Mouse (Mus musculus) hematopoietic stem cell, adult 5-6 weeks (primary cell): ENCODE data around the gene Cdcp2. TPM values are rescaled to one million over a fixed set of nuclear protein-coding genes. Genes with fewer than 3 reads are reported as not detected.

Experiments used
- ATAC-seq, 2 experiments: fragments of 125-278 bp in 1 of 2; replicated peaks in 1 of 2; 2 replicates each; pipeline ENCODE4 v1.8.0; 2016 to 2017; ENCODE audit warnings: inconsistent platforms in 2 of 2, mild to moderate bottlenecking in 2 of 2, moderate number of reproducible peaks in 2 of 2, low read depth in 1 of 2, moderate TSS enrichment in 1 of 2; ENCODE audit not compliant: low FRiP score in 2 of 2, poor library complexity in 2 of 2, severe bottlenecking in 2 of 2, insufficient read depth in 1 of 2, low TSS enrichment in 1 of 2
- total RNA-seq: library from RNA; stranded (forward); fragments of 172-1452, 232-1000 nt; gene quantifications from 2 replicates; pipeline ENCODE4 v1.2.3, GENCODE M21; 2017

Cdcp2 gene
- total RNA-seq, 1 experiment from 2014 or later: not detected

GRCm38 (mm10) chr4:107159166-107159773 lies 62.6 kb downstream of the Cdcp2 start:
- no peak for ATAC-seq

DNA sequence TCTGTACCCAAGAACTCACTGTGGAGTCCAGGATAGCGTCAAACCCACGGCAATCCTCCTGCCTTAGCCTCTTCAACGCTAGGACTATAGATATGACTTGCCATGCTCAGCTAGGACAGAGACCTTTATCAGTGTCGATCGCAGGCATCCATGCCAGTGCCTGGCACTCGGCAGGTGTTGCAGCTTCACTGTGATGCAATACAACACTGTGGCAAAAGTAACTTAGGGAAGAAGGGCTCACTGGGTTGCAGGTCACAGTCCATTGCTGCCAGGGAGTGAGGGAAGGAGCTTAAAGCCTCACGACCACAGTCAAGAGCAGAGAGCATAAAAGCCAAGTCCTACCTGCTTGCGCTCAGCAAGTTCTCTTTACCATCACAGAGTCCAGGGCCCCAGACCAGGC lies 63.5 kb downstream of the Cdcp2 start:
- ATAC-seq: no peak

Other genes starting within 250 kb of the Cdcp2 start
- 47.4 and 51.3 TPM in 2 replicates for gene Ssbp3, start 186.2 kb upstream of the Cdcp2 start, total RNA-seq
- 36.6 and 39.7 TPM in 2 replicates for gene Mrpl37, start 30.0 kb upstream of the Cdcp2 start, total RNA-seq
- 5.4 and 6.2 TPM in 2 replicates for gene Cyb5rl, start 29.9 kb upstream of the Cdcp2 start, total RNA-seq
- gene Tmem59, start 81.5 kb downstream of the Cdcp2 start, total RNA-seq: 165 and 184 TPM in 2 replicates
- gene Tceanc2, start 82.2 kb downstream of the Cdcp2 start, total RNA-seq: 15.3 and 271 TPM in 2 replicates
- gene Ldlrad1, start 112.3 kb downstream of the Cdcp2 start, total RNA-seq: 1.1 TPM in 1 of 2 replicates, not detected in the other
- 9.1 and 11.2 TPM in 2 replicates for gene Lrrc42, start 156.6 kb downstream of the Cdcp2 start, total RNA-seq
- gene Hspb11, start 156.7 kb downstream of the Cdcp2 start, total RNA-seq: 27.2 and 33.6 TPM in 2 replicates
- gene Dio1, start 210.3 kb downstream of the Cdcp2 start, total RNA-seq: not detected in 2 replicates
- 33.2 and 39.1 TPM in 2 replicates for gene Yipf1, start 217.5 kb downstream of the Cdcp2 start, total RNA-seq